Mouse (Mus musculus) small intestine, adult 2 months (tissue): ENCODE measurements around the gene Gm10563.

Experiments used
- CTCF ChIP-seq: fragments of 200-500 bp; IDR thresholded peaks from 2 replicates; pipeline ENCODE4 v1.5.1; 2012; ENCODE audit warnings: low read depth, mild to moderate bottlenecking, control low read depth, inconsistent platforms, low read length, moderate library complexity, mixed read lengths; ENCODE audit not compliant: insufficient replicate concordance, insufficient read length; ENCODE audit errors: extremely low read depth
- POLR2A ChIP-seq: fragments of 200-500 bp; IDR thresholded peaks from 2 replicates; pipeline ENCODE4 v1.6.1; 2012; ENCODE audit warnings: low read depth, mild to moderate bottlenecking, control low read depth, inconsistent platforms, low read length, moderate library complexity

GRCm38 (mm10) chr4:155630267-155630666, 14.9 kb downstream of the Gm10563 start:
- no peak for TF ChIP-seq CTCF
- no peak for TF ChIP-seq POLR2A
